Mouse (Mus musculus) gastrocnemius, adult 2 months (tissue): ENCODE measurements around the gene Gm28845. TPM values are rescaled to one million over a fixed set of nuclear protein-coding genes. Genes with fewer than 3 reads are reported as not detected.

Experiments used
- DNase-seq: peaks from one replicate; pipeline ENCODE4 v3.0.0; 2022
- H3K27ac ChIP-seq: fragments of 200-600 bp; 2 replicates; pipeline ENCODE4 v1.8.1; 2022; ENCODE audit warnings: mild to moderate bottlenecking
- H3K4me3 ChIP-seq: fragments of 200-600 bp; 2 replicates; pipeline ENCODE4 v1.8.1; 2022; ENCODE audit warnings: mild to moderate bottlenecking, moderate library complexity
- CTCF ChIP-seq: fragments of 200-600 bp; IDR thresholded peaks from 2 replicates; pipeline ENCODE4 v1.8.1; 2022; ENCODE audit warnings: antibody characterized with exemption, mild to moderate bottlenecking, moderate library complexity
- intact Hi-C: fragments of 180-260 bp; cut with DNase I; formaldehyde crosslinking; loops from one replicate; pipeline ENCODE4 v1.15.1; 2025
- long read RNA-seq, 2 experiments: library from polyadenylated mRNA; stranded (forward); transcript quantifications; one replicate each; pipeline ENCODE4 v2.0.0; 2021
- total RNA-seq, 2 experiments: library from RNA; stranded (reverse); gene quantifications; 2 replicates each; pipeline ENCODE4 v1.2.3; 2021

Gm28845 gene
- total RNA-seq: not detected
- long read RNA-seq, experiment 1: 0 reads
- long read RNA-seq, experiment 2: 0 reads

GRCm38 (mm10) chr1:65119438-65119837 is at the start of gene Gm28845:
Gm28845 (minus strand) TSS chr1:65119558.
- DNase-seq: no peak
- Histone ChIP-seq H3K4me3 (no peak within 1 kb of the TSS), H3K27ac (no peak within 1 kb of the TSS)
- no peak for TF ChIP-seq CTCF
- intact Hi-C loops: no loop called here

GRCm38 (mm10) chr1:65167496-65167895 is 48.1 kb upstream of the Gm28845 start:
- no peak for TF ChIP-seq CTCF
- intact Hi-C loops: no loop called here

GRCm38 (mm10) chr1:65162210-65162609 is 42.9 kb upstream of the Gm28845 start:
- H3K4me3 ChIP-seq: no peak overlapping the region
- no peak for TF ChIP-seq CTCF
- no peak overlapping the region for H3K27ac ChIP-seq
- no peak for DNase-seq
- intact Hi-C loops: no loop called here

More at GRCm38 (mm10) chr1:65167496-65167895, 48.1 kb upstream of the Gm28845 start:
- DNase-seq: no peak
- no peak overlapping the region for H3K27ac ChIP-seq
- H3K4me3 ChIP-seq: no peak overlapping the region

- no peak for TF ChIP-seq CTCF
- Histone ChIP-seq H3K27ac (no peak overlapping the region), H3K4me3 (no peak overlapping the region)
- intact Hi-C loops: no loop called here
- DNase-seq: no peak
Observed at GRCm38 (mm10) chr1:65156111-65156510, 36.8 kb upstream of the Gm28845 start.

GRCm38 (mm10) chr1:65154814-65155213 is 35.5 kb upstream of the Gm28845 start:
- intact Hi-C loops: no loop called here
- no peak for TF ChIP-seq CTCF
- DNase-seq: no peak
- no peak overlapping the region for H3K27ac ChIP-seq
- H3K4me3 ChIP-seq: no peak overlapping the region

- no peak for DNase-seq
- Histone ChIP-seq H3K27ac (no peak overlapping the region), H3K4me3 (no peak overlapping the region)
- intact Hi-C loops: no loop called here
- TF ChIP-seq CTCF: no peak
Observed at GRCm38 (mm10) chr1:65147971-65148370, 28.6 kb upstream of the Gm28845 start.

- no peak for TF ChIP-seq CTCF
- H3K27ac ChIP-seq: no peak overlapping the region
- no peak overlapping the region for H3K4me3 ChIP-seq
- intact Hi-C loops: no loop called here
- DNase-seq: no peak
Observed at GRCm38 (mm10) chr1:65147326-65147725, 28.0 kb upstream of the Gm28845 start.

- TF ChIP-seq CTCF: no peak
- Histone ChIP-seq H3K27ac (no peak overlapping the region), H3K4me3 (no peak overlapping the region)
- intact Hi-C loops: no loop called here
- no peak for DNase-seq
Observed at GRCm38 (mm10) chr1:65146601-65147000, 27.2 kb upstream of the Gm28845 start.

GRCm38 (mm10) chr1:65144783-65145182 is 25.4 kb upstream of the Gm28845 start:
- intact Hi-C loops: no loop called here
- no peak overlapping the region for H3K27ac ChIP-seq

GRCm38 (mm10) chr1:65137560-65137959 is 18.2 kb upstream of the Gm28845 start:
- Histone ChIP-seq H3K27ac (no peak overlapping the region), H3K4me3 (no peak overlapping the region)
- no peak for TF ChIP-seq CTCF
- no peak for DNase-seq
- intact Hi-C loops: no loop called here

More at GRCm38 (mm10) chr1:65144783-65145182, 25.4 kb upstream of the Gm28845 start:
- TF ChIP-seq CTCF: no peak
- DNase-seq: no peak
- H3K4me3 ChIP-seq: no peak overlapping the region

GRCm38 (mm10) chr1:65132833-65133232 is 13.5 kb upstream of the Gm28845 start:
- intact Hi-C loops: no loop called here
- Histone ChIP-seq H3K27ac (no peak overlapping the region), H3K4me3 (no peak overlapping the region)
- no peak for TF ChIP-seq CTCF
- no peak for DNase-seq

GRCm38 (mm10) chr1:65131671-65132070 is 12.3 kb upstream of the Gm28845 start:
- H3K4me3 ChIP-seq: no peak overlapping the region

GRCm38 (mm10) chr1:65130226-65130625 is 10.9 kb upstream of the Gm28845 start:
- no peak for TF ChIP-seq CTCF
- H3K4me3 ChIP-seq: no peak overlapping the region
- H3K27ac ChIP-seq: no peak overlapping the region
- no peak for DNase-seq
- intact Hi-C loops: no loop called here

More at GRCm38 (mm10) chr1:65131671-65132070, 12.3 kb upstream of the Gm28845 start:
- H3K27ac ChIP-seq: no peak overlapping the region
- no peak for TF ChIP-seq CTCF
- no peak for DNase-seq
- intact Hi-C loops: no loop called here

- no peak overlapping the region for H3K27ac ChIP-seq
- intact Hi-C loops: no loop called here
- H3K4me3 ChIP-seq: no peak overlapping the region
- no peak for DNase-seq
- no peak for TF ChIP-seq CTCF
Observed at GRCm38 (mm10) chr1:65129634-65130180, 10.3 kb upstream of the Gm28845 start.
